In the genomic region with DNA sequence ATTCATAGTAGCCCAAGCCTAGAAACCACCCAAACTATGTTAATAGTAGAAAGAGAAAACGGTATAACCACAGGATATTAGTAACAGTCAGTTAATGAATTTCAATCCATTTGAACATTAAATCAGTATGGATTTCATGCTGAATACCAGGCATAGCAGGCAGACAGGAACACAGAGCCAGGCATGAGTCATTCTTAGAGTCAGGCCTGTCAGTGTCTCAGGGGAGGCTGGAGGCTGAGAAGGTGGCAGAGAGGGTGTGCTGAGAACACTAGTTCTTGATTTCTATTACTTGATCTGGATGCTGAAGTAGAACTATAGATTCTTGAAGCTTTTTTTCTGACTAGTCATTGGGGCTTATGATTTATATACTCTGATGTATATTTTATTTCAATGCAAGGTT, we compare ENCODE assay signal across 27 mouse cellular contexts. TPM values are rescaled to one million over a fixed set of nuclear protein-coding genes. Genes with fewer than 3 reads are reported as not detected.
DNase-seq lines count a peak whose midpoint lies in the region; ATAC-seq and TF ChIP-seq lines count a peak whose summit lies in the region.
"Had no signal": no experiment of that assay in that cellular context is flagged by ENCODE, and none has a peak within 500 bp of the region (broad histone marks: within the 10 kb centered on the region; RNA-seq: fewer than 3 reads in every experiment).

No protein-coding gene starts in this region.

- WGBS in heart, embryonic 11.5 days (ENCODE audit: insufficient replicate concordance), result 90% methylated on average over 1 of the region's 1 CpGs
- WGBS in intestine, postnatal 0 days, result 86% methylated on average over 1 of the region's 1 CpGs

- no peak for ATAC-seq in heart, embryonic 11.5 days (replicated peaks; ENCODE audit: insufficient number of reproducible peaks, low FRiP score, low TSS enrichment)
- no peak for ATAC-seq in intestine, postnatal 0 days
- ATAC-seq: forebrain, embryonic 13.5 days; forebrain, embryonic 16.5 days; hindbrain, embryonic 16.5 days; intestine, embryonic 15.5 days had no signal

- no peak overlapping the region for H3K27ac ChIP-seq in heart, embryonic 11.5 days (ENCODE audit: low read depth, low read length)
- no peak overlapping the region for H3K27ac ChIP-seq in intestine, postnatal 0 days (ENCODE audit: low read depth, low read length)
- H3K27ac ChIP-seq: embryonic facial prominence, embryonic 13.5 days; forebrain, embryonic 10.5 days; forebrain, embryonic 13.5 days; heart, embryonic 15.5 days; hindbrain, embryonic 10.5 days; hindbrain, embryonic 13.5 days; intestine, embryonic 15.5 days had no signal

- H3K79me3 ChIP-seq in C2C12 (ENCODE audit: low read depth), result peaks cover 29% of the 10 kb centered on the region

- H3K9ac ChIP-seq in heart, embryonic 11.5 days (ENCODE audit: low read depth, low read length), result no peak overlapping the region
- no peak overlapping the region for H3K9ac ChIP-seq in intestine, postnatal 0 days (ENCODE audit: low read depth, low read length)
- H3K9ac ChIP-seq: embryonic facial prominence, embryonic 13.5 days; forebrain, embryonic 13.5 days; heart, embryonic 12.5 days; heart, embryonic 15.5 days; intestine, embryonic 15.5 days had no signal

- DNase-seq in heart, adult 11 months, result peak; percentile 55
- DNase-seq in NIH3T3 (ENCODE audit: low read depth) (peak; percentile 47), liver (no peak)
- DNase-seq: adrenal gland, postnatal 10 days; adrenal gland, postnatal 36 days; cerebellum, adult 11 months; cerebellum, adult 2 months; cerebellum, adult 9-11 months; cerebellum, postnatal 25 days; gastrocnemius, postnatal 10 days; gastrocnemius, postnatal 36 days; heart, postnatal 10 days; heart, postnatal 36 days had no signal

- no peak overlapping the region for H3K4me2 ChIP-seq in heart, embryonic 11.5 days
- H3K4me2 ChIP-seq in myocyte (ENCODE audit: low read depth), result peak overlapping the region; percentile 45
- no peak overlapping the region for H3K4me2 ChIP-seq in intestine, postnatal 0 days (replicated peaks; ENCODE audit: low read depth)
- H3K4me2 ChIP-seq: embryonic facial prominence, embryonic 13.5 days; forebrain, embryonic 13.5 days; heart, embryonic 12.5 days; heart, embryonic 15.5 days; hindbrain, embryonic 13.5 days; intestine, embryonic 15.5 days had no signal

- H3ac ChIP-seq in C2C12 (ENCODE audit: control insufficient read depth, insufficient read length, low read depth) (no peak overlapping the region), myocyte (ENCODE audit: control insufficient read depth, insufficient read length) (no peak overlapping the region)

- H3K79me2 ChIP-seq in C2C12 (ENCODE audit: control insufficient read depth, insufficient read depth) (peaks cover 69% of the 10 kb centered on the region), myocyte (ENCODE audit: control insufficient read depth, insufficient read depth) (peaks cover 35% of the 10 kb centered on the region)

- H3K36me3 ChIP-seq in heart, embryonic 11.5 days (ENCODE audit: control insufficient read depth, insufficient read depth, low read length), result peaks cover 14% of the 10 kb centered on the region
- H3K36me3 ChIP-seq in C2C12 (ENCODE audit: control insufficient read depth, insufficient read depth), result peaks cover 56% of the 10 kb centered on the region
- peaks cover 16% of the 10 kb centered on the region for H3K36me3 ChIP-seq in myocyte (ENCODE audit: control insufficient read depth, insufficient read depth)
- peaks cover 62% of the 10 kb centered on the region for H3K36me3 ChIP-seq in intestine, postnatal 0 days (ENCODE audit: control insufficient read depth, insufficient read depth)

- H3K4me3 ChIP-seq in heart, embryonic 11.5 days (ENCODE audit: low read depth, low read length), result no peak overlapping the region
- H3K4me3 ChIP-seq in C2C12 (ENCODE audit: insufficient read depth, poor library complexity, severe bottlenecking) (no peak overlapping the region), myocyte (no peak overlapping the region)
- no peak overlapping the region for H3K4me3 ChIP-seq in intestine, postnatal 0 days (ENCODE audit: low read depth, low read length)
- H3K4me3 ChIP-seq: embryonic facial prominence, embryonic 13.5 days; forebrain, embryonic 10.5 days; forebrain, embryonic 13.5 days; heart, embryonic 12.5 days; heart, embryonic 15.5 days; hindbrain, embryonic 10.5 days; hindbrain, embryonic 13.5 days; intestine, embryonic 15.5 days had no signal

- no peaks in the 10 kb centered on the region for H3K9me3 ChIP-seq in heart, embryonic 11.5 days (replicated peaks; ENCODE audit: control insufficient read depth, low read length)
- no peaks in the 10 kb centered on the region for H3K9me3 ChIP-seq in intestine, postnatal 0 days (ENCODE audit: control insufficient read depth)
- H3K9me3 ChIP-seq: embryonic facial prominence, embryonic 13.5 days; forebrain, embryonic 10.5 days; forebrain, embryonic 13.5 days; heart, embryonic 12.5 days; heart, embryonic 15.5 days; hindbrain, embryonic 10.5 days; hindbrain, embryonic 13.5 days; intestine, embryonic 15.5 days had no signal

- no peak for TF ChIP-seq CTCF in C2C12 (IDR thresholded peaks at IDR 0.05; ENCODE audit: control insufficient read depth, insufficient read depth, insufficient read length)
- TF ChIP-seq CTCF in intestine, postnatal 0 days (IDR thresholded peaks at IDR 0.05; ENCODE audit: low read depth), result no peak

- H3K27me3 ChIP-seq in heart, embryonic 11.5 days (ENCODE audit: control insufficient read depth, insufficient read depth, low read length), result no peaks in the 10 kb centered on the region
- H3K27me3 ChIP-seq in C2C12 (ENCODE audit: control insufficient read depth, insufficient read depth, insufficient read length) (no peaks in the 10 kb centered on the region), myocyte (ENCODE audit: control insufficient read depth, insufficient read depth, insufficient read length) (no peaks in the 10 kb centered on the region)
- no peaks in the 10 kb centered on the region for H3K27me3 ChIP-seq in intestine, postnatal 0 days (replicated peaks; ENCODE audit: control insufficient read depth, insufficient read depth, low read length)
- H3K27me3 ChIP-seq: embryonic facial prominence, embryonic 13.5 days; forebrain, embryonic 13.5 days; heart, embryonic 12.5 days; heart, embryonic 15.5 days; hindbrain, embryonic 13.5 days; intestine, embryonic 15.5 days had no signal

- no peak for TF ChIP-seq POLR2A in myocyte (IDR thresholded peaks at IDR 0.05; ENCODE audit: insufficient read length, low read depth)

- no peaks in the 10 kb centered on the region for H3K4me1 ChIP-seq in heart, embryonic 11.5 days (ENCODE audit: control insufficient read depth, insufficient read depth, low read length)
- no peaks in the 10 kb centered on the region for H3K4me1 ChIP-seq in intestine, postnatal 0 days (replicated peaks; ENCODE audit: control insufficient read depth, insufficient read depth, low read length)
- H3K4me1 ChIP-seq: forebrain, embryonic 10.5 days; forebrain, embryonic 13.5 days; hindbrain, embryonic 10.5 days; intestine, embryonic 15.5 days had no signal

TF ChIP-seq in C2C12, 6 proteins besides CTCF, POLR2A, EP300 and RAD21:
- TF ChIP-seq MYOD1 (IDR thresholded peaks at IDR 0.05; ENCODE audit: control insufficient read depth, insufficient read length, low read depth) (peak; percentile 51), FOSL1 (IDR thresholded peaks at IDR 0.05; ENCODE audit: insufficient read depth, low read length, poor library complexity, severe bottlenecking) (peak; percentile 38), USF1 (IDR thresholded peaks at IDR 0.05; ENCODE audit: low read depth) (no peak), MAX (IDR thresholded peaks at IDR 0.05) (no peak), CEBPB (IDR thresholded peaks at IDR 0.05; ENCODE audit: low read depth) (no peak)
TF ChIP-seq in C2C12: peak in this region for 2.

TF ChIP-seq in myocyte, 11 proteins besides CTCF, POLR2A, EP300 and RAD21:
- TF ChIP-seq TCF12 (IDR thresholded peaks at IDR 0.05; ENCODE audit: insufficient read depth, poor library complexity, severe bottlenecking) (no peak), REST (IDR thresholded peaks at IDR 0.05; ENCODE audit: insufficient read depth, insufficient read length) (no peak), CEBPB (IDR thresholded peaks at IDR 0.05; ENCODE audit: insufficient read depth, poor library complexity, severe bottlenecking) (no peak), TCF3 (IDR thresholded peaks at IDR 0.05; ENCODE audit: insufficient read length, low read depth) (no peak), POLR2AphosphoS2 (IDR thresholded peaks at IDR 0.05; ENCODE audit: insufficient read length, low read depth) (no peak), MYOG (IDR thresholded peaks at IDR 0.05; ENCODE audit: control insufficient read depth in 1 of 3, insufficient read depth in 1 of 3, insufficient read length in 2 of 3, low read depth in 2 of 3) (no peak), E2F4 (IDR thresholded peaks at IDR 0.05; ENCODE audit: insufficient read depth) (no peak), SRF (IDR thresholded peaks at IDR 0.05; ENCODE audit: control insufficient read depth, insufficient read length, low read depth) (no peak), USF1 (IDR thresholded peaks at IDR 0.05; ENCODE audit: low read depth) (no peak), MYOD1 (IDR thresholded peaks at IDR 0.05; ENCODE audit: control insufficient read depth in 1 of 3, insufficient read length in 2 of 3, low read depth in 2 of 3) (no peak), MAX (IDR thresholded peaks at IDR 0.05; ENCODE audit: low read depth) (no peak)

RNA-seq across cellular contexts. Expression of gene Ercc6, which starts 10.8 kb away (rescaled TPM):
- 14.7 and 17.3 TPM in 2 replicates for polyA plus RNA-seq in heart, embryonic 11.5 days (2014; fragmentation: Nextera tagmentation; extraction: Ambion mirVana)
- polyA plus RNA-seq in C2C12 (2012; fragmentation: generic; extraction: Trizol) (3.0 TPM), myocyte (2012; fragmentation: generic; extraction: Trizol) (2.1 TPM)
- polyA plus RNA-seq in intestine, postnatal 0 days (2015; fragmentation: Nextera tagmentation; extraction: Ambion mirVana), result 7.7 and 8.4 TPM in 2 replicates

RNA-seq across cellular contexts. Expression of gene Chat, which starts 58.3 kb away (rescaled TPM):
- polyA plus RNA-seq in heart, embryonic 11.5 days (2014; fragmentation: Nextera tagmentation; extraction: Ambion mirVana), result not detected in 2 replicates
- polyA plus RNA-seq in C2C12 (2012; fragmentation: generic; extraction: Trizol), result not detected
- not detected for polyA plus RNA-seq in myocyte (2012; fragmentation: generic; extraction: Trizol)
- 0.52 and 0.64 TPM in 2 replicates for polyA plus RNA-seq in intestine, postnatal 0 days (2015; fragmentation: Nextera tagmentation; extraction: Ambion mirVana)
- polyA plus RNA-seq: forebrain, embryonic 10.5 days; heart, embryonic 12.5 days; heart, embryonic 15.5 days had no signal

RNA-seq across cellular contexts. Expression of gene Slc18a3, which starts 59.4 kb away (rescaled TPM):
- polyA plus RNA-seq in heart, embryonic 11.5 days (2014; fragmentation: Nextera tagmentation; extraction: Ambion mirVana), result not detected in 2 replicates
- not detected for polyA plus RNA-seq in C2C12 (2012; fragmentation: generic; extraction: Trizol)
- polyA plus RNA-seq in myocyte (2012; fragmentation: generic; extraction: Trizol), result not detected
- 5.5 and 5.8 TPM in 2 replicates for polyA plus RNA-seq in intestine, postnatal 0 days (2015; fragmentation: Nextera tagmentation; extraction: Ambion mirVana)
